Mouse (Mus musculus): ENCODE results near the gene Nyap2.
"Not testable (repeated sequence)": the region's sequence is repeated elsewhere in the genome, so short reads cannot be mapped to it uniquely, and the experiment has no call there.

Nyap2 gene

GRCm38 (mm10) chr1:81180686-81181085 is 103.9 kb downstream of the Nyap2 start:
- no peak for DNase-seq (ENCODE audit: low spot score)

GRCm38 (mm10) chr1:81209536-81209935 is 132.8 kb downstream of the Nyap2 start:
- DNase-seq (ENCODE audit: low spot score) = no peak

- no peak for DNase-seq (ENCODE audit: low spot score)
Observed at GRCm38 (mm10) chr1:81211491-81211890, 134.7 kb downstream of the Nyap2 start.

GRCm38 (mm10) chr1:81219790-81220189 is 143.0 kb downstream of the Nyap2 start:
- DNase-seq (ENCODE audit: low spot score) = no peak

GRCm38 (mm10) chr1:81231759-81232406 is 155.1 kb downstream of the Nyap2 start:
- no peak for DNase-seq (ENCODE audit: low spot score)

GRCm38 (mm10) chr1:81232407-81232789 is 155.6 kb downstream of the Nyap2 start:
- DNase-seq (ENCODE audit: low spot score) = not testable (repeated sequence)

GRCm38 (mm10) chr1:81248447-81249205 is 171.9 kb downstream of the Nyap2 start:
- no peak for DNase-seq (ENCODE audit: low spot score)

- DNase-seq (ENCODE audit: low spot score) = no peak
Observed at GRCm38 (mm10) chr1:81250068-81250467, 173.3 kb downstream of the Nyap2 start.

GRCm38 (mm10) chr1:81266441-81266840 is 189.7 kb downstream of the Nyap2 start:
- no peak for DNase-seq (ENCODE audit: low spot score)

- DNase-seq (ENCODE audit: low spot score) = no peak
Observed at GRCm38 (mm10) chr1:81280978-81281377, 204.2 kb downstream of the Nyap2 start.

GRCm38 (mm10) chr1:81285633-81286032 is 208.9 kb downstream of the Nyap2 start:
- no peak for DNase-seq (ENCODE audit: low spot score)

- no peak for DNase-seq (ENCODE audit: low spot score)
Observed at GRCm38 (mm10) chr1:81287088-81287487, 210.3 kb downstream of the Nyap2 start.

- no peak for DNase-seq (ENCODE audit: low spot score)
Observed at GRCm38 (mm10) chr1:81300735-81301134, 224.0 kb downstream of the Nyap2 start.

GRCm38 (mm10) chr1:81301661-81302060 is 224.9 kb downstream of the Nyap2 start:
- no peak for DNase-seq (ENCODE audit: low spot score)

GRCm38 (mm10) chr1:81303389-81303788 is 226.6 kb downstream of the Nyap2 start:
- no peak for DNase-seq (ENCODE audit: low spot score)

- DNase-seq (ENCODE audit: low spot score) = no peak
Observed at GRCm38 (mm10) chr1:81307407-81307806, 230.7 kb downstream of the Nyap2 start.

- DNase-seq (ENCODE audit: low spot score) = no peak
Observed at GRCm38 (mm10) chr1:81307934-81308333, 231.2 kb downstream of the Nyap2 start.

GRCm38 (mm10) chr1:81310087-81310626 is 233.4 kb downstream of the Nyap2 start:
- peak; percentile 54 for DNase-seq (ENCODE audit: low spot score)

- peak; percentile 70 for DNase-seq (ENCODE audit: low spot score)
Observed at GRCm38 (mm10) chr1:81316403-81316994, 239.7 kb downstream of the Nyap2 start.

- no peak for DNase-seq (ENCODE audit: low spot score)
Observed at GRCm38 (mm10) chr1:81316995-81317413, 240.3 kb downstream of the Nyap2 start.

- DNase-seq (ENCODE audit: low spot score) = no peak
Observed at GRCm38 (mm10) chr1:81387722-81388121, 311.0 kb downstream of the Nyap2 start.

Measured in urinary bladder, postnatal 25 days (tissue).